Mouse (Mus musculus) gastrocnemius, postnatal 4 days (tissue): ENCODE measurements around the gene 2700081O15Rik. TPM values are rescaled to one million over a fixed set of nuclear protein-coding genes. Genes with fewer than 3 reads are reported as not detected.

ENCODE experiments used
- DNase-seq, 2 experiments: peaks; one replicate each; pipeline ENCODE4 v3.0.0; 2021 to 2022; ENCODE audit warnings: low spot score in 2 of 2, mixed read lengths in 2 of 2
- total RNA-seq, 2 experiments: library from RNA; stranded (reverse); gene quantifications; 2 replicates each; pipeline ENCODE4 v1.2.3; 2021

Gene 2700081O15Rik
- total RNA-seq, 2 experiments from 2014 or later: 34.4 to 34.7 TPM

DNA sequence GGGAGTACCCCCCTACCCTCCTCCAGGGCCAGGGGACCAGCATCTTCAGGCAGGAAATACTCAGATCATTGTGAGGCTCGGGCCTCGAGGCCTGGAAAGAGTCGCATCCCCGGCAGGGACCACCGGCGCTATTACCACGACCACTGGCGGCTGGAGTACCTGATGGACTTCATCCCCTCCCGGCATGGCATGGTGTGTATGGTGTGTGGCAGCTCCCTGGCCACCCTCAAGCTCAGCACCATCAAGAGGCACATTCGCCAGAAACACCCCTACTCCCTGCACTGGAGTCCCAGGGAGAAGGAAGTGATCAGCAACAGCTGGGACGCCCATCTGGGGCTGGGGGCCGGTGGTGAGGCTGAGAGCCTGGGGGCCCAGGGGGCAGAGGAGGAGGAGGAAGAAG, 2.7 kb downstream of the 2700081O15Rik start:
- DNase-seq: no peak

DNA sequence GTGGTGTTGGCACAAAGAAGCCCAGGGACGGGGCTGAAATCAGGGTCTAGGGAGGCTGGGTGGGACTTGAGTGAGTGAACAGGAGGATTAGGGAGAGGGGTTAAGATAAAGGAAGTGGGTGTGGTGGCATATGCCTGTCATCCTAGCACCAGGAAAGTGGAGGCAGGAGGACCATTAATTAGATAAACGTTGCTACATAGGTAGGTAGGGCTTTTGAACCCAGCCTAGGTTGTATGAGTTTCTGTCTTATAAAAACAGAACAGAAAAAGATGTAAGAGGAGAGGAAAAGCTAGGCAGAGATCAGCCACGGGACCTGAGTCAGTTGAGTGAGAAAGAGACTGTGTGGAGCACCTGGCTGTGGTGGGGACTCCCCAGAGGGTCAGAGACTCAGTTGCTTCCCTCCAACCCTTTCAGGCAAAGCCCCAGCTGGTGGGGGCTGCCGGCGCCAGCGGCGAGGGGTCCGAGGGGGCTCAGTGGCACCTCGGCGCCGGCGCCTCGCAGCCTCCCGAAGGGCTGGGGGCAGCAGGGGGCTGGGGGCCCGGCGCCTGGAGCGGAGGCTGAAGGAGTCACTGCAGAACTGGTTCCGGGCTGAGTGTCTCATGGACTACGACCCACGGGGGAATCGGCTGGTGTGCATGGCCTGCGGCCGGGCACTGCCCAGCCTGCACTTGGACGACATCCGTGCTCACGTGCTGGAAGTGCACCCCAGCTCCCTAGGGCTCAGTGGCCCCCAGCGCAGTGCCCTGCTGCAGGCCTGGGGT, 3.6 kb downstream of the 2700081O15Rik start:
- no peak for DNase-seq

DNA sequence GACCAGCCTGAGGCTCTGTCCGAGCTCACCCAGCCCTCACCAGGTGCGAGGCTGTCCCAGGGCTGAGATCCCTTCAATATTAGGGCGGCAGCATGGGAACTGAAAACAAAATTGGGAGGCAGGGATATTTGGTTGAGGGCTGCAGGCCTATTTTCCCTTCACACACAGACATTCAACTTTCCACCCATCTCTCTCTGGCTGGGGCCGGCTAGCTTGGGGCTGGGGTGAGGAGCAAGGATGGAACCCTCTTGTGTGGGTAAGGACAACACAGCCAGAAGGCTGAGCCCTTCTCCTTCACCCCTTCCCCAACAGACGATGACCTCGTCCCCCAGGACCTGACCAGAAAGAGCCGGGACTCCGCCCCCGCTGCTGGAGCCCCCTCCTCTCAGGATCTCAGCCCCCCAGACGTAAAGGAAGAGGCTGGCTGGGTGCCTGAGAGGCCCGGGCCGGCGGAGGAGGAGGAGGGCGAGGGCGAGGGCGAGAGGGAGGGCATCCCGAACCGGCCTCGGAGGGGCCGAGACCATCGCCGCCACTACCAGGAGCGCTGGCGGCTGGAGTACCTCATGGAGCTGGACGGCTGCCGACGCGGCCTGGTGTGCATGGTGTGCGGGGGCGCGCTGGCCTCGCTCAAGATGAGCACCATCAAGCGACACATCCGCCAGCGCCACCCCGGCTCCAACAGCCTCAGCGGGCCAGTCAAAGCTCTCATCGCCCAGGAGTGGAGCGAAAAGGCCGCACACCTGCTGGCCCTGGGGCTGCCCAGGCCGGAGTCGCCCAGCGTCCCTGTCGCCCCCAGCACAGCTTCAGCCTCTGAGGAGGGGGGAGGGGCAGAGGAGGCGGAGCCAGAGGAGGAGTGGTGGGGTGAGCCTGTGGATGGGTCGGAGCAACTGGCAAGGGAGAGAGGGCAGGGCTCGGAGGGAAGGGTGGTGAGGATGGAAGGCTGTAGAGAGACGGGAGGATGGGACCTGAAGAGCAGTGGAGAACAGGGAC, 4.5 kb downstream of the 2700081O15Rik start:
- DNase-seq: peak; percentile 31 to 62

DNA sequence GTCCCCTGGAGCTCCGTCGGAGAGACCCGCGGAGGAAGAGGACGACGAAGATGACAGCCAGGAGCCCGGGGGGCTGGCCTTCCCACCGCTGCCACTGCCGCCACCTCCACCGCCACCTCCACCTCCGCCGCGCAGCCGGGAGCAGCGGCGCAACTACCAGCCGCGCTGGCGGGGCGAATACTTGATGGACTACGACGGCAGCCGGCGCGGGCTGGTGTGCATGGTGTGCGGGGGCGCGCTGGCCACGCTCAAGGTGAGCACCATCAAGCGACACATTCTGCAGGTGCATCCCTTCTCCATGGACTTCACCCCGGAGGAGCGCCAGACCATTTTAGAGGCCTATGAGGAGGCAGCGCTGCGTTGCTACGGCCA, 5.2 kb downstream of the 2700081O15Rik start:
- no peak for DNase-seq

DNA sequence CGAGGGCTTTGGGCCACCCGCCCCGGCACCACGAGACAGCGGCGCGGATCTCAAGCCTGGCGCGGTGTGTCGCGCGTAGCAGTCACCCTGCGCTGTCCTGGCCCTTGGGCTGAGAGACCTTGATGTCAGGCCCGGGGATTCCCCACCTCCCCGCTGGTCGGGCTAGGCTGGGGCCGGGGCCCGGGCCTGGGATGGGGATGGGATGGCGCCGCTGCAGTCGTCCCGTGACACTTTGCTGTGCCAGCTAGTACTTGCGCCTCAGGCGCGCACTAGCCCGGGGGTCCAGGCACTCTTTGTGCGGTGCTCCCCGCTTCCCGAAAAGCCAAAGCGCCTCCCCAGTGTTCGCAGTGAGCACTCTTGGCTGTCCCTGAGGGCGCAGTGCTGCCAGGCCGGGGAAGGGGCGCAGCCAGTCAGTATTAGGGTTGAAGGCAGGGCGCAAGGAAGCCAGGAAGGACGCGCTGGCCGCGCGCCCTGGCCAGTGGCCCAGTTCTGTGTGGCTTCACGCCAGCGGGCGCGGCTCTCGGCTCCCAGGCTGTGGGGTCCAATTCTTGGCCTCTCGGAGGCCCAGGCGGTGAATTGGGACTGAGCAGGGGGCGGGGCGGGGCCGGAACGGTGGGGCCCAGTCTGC, 5.7 kb downstream of the 2700081O15Rik start:
- DNase-seq: peak; percentile 83 to 86

DNA sequence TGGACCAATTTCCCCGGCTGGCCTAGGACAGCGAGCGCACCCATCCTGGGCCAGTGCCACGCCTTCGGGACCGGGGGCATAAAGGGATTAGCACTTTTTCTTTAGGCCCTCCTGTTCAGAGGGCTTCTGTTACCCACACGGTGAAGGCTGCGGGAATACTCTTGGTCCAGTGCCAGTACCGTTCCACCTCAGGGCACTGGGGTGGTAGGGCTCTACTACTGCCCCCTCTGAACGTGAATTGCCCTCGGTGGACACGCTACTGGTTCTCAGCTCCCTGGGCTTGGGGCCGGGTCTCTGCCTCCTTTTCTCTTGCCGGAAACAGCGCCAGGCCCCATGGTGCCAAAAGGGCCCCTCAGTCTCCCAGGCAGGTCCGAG, 6.2 kb downstream of the 2700081O15Rik start:
- DNase-seq: no peak

DNA sequence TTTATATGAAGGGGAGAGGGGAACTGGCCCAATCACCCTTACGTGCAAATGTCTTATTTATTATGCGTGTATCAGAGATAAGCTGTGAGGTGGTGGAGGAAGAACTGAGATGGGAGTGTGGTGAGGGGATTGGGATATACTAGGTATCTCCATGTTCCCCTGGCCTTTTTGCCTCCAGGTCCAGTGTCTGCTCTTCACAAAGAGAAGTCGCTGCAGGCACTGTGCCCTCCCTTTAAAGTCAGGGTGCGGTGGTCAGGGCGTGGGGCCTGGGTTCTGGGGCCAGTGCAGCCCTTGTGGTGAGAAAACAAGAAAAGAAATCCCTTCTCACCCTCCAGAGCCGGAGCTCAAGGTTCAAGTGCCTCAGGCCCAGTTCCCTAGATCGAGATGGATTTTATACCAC, 6.7 kb downstream of the 2700081O15Rik start:
- no peak for DNase-seq

DNA sequence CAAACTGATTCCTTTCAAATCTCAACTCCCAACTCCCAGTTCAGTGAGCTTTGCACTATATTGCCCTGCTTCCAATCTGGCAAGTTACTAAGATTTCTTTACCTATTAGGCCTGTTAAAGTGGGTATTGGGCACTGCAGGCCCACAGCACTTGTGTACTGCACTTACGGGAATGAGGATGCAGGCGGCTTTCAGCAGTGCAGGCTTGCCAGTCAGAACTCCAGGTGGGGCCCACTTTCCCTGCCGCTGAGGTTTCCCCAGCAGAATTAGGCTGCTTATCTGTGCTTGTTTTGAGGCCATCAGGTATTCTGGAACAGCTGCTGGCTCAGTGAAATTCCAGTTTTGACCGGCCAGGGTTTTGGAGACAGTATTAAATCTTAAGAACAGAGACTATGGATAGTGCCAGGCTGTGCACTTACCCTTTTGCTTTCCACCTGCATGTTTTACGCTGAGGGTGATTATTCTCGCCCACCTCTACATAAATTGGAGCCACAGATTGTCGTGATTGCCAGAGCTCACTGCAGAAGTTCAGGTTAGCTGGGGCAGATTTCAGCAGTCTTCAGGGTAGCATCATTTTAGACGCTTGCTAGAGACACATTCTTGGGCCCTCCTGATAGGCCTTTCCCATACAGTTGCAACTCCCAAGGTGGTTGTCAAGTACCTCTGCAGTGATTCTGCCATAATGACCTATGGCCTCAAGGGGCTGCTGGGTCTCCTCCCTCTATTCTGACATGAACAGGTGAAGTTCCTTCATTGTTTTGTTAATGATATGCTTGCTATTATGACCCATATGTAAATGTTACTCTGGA, 7.4 kb downstream of the 2700081O15Rik start:
- no peak for DNase-seq

DNA sequence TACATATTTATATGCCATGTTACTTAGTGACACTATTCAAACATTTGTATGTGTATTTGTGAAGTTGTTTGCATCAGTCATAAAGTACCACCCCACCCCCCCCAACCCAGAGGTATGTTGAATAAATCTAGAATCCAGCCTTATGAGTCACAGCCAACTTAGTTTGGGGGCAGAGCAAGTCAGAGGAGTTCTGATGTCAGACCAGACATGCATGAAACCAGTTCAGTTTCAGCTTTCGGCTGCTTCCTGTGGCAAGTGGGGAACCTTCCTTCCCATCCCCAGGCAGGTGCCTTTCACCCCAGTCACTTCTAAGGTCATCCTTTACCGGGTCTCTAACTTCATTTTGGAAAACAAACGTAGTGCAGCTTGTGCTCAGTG, 8.0 kb downstream of the 2700081O15Rik start:
- DNase-seq: no peak

DNA sequence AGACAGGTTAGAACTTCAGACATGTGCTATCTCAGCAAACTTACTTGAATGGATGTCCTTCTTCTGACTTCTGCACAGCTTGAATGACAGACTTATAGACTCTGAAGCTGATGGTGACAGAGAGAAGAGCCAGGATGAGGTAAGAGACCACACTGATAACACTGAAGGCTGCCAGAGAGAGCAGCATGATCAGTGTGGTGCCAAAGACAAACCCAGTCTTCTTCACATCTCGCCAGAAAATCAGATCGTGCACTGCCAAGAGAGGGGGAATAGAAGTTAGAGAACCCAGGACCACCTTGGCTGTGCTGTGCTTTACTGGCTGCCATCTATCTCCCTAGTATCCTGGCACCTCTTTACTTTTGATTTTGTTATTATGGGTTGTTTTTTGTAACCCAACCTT, 17.5 kb downstream of the 2700081O15Rik start:
- DNase-seq: no peak

DNA sequence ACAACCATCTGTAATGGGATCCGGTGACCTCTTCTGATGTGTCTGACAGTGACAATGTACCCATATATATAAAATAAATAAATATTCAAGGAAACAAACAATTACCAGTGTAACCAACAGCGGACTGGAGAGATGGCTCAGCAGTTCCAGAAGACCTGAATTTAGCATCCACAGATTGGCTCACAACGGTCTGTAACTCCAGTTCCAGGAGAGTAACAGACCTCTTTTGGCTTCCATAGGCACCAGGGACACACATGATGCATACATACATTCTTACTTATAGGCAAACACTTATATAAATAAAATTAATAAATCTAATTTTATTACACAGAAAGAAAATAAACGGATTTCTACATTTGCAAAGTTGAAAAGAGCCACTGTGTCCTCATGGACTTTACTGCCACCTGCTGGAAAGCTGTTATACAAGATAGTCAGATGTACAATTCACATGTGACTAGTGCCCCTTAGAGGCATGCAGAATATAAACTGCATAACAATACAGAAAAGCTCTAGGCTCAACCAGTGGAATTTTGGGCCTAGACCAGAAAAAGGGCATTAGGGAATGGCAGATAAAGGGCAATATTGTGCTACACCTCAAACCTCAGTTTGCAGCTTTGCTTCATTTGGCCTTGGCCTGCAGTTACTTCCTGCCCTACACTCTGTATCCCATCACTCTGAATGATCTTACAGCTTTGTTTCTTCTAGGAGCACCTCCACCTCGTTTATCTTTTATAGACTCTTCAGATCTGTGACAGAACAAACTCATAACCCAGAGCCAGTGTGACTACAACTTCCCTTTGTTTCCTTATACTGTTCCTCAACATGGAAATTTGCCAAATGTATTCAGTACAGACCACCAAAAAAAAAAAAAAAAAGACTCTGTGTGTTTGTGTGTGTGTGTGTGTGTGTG, 18.9 kb downstream of the 2700081O15Rik start:
- peak in 1 of 2 experiments; percentile 43 for DNase-seq

DNA sequence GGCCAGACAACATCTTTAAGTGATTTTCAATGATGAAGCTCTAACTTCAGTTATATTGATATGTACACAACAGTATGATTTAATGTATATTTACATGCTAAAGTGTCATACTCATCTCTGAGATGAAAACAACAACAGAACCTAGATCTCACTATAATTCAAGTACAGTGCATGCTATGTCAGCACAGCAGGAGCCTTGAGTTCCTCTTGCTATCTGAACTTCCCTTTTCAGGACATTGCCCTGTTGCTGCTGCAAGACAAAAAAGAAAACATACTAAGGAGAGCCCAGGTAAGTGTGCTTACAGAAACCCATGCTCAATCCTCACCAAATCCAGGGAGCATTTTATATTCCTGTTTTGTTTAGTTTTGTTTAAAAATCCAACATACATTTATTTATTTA, 20.9 kb downstream of the 2700081O15Rik start:
- DNase-seq: no peak

DNA sequence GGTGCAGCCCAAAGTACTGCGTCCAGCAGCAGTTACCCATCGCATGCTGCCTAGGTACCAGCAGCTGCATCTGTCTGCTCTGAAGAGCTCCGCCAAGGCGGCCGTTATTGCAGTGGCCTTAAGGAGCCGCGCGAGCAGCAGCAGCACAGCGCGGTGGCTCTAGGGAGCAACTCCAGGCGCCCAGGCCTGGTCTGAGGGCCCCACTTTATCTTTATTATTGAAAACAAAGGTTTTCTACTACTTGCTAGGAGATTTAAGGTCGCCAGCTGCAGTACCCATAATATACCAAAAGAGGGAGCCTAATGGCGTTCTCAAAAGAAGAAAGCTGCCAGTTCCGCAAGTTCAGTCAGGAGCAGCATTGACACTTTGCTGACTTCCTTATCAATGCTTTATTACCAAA, 24.1 kb downstream of the 2700081O15Rik start:
- peak; percentile 20 to 64 for DNase-seq

DNA sequence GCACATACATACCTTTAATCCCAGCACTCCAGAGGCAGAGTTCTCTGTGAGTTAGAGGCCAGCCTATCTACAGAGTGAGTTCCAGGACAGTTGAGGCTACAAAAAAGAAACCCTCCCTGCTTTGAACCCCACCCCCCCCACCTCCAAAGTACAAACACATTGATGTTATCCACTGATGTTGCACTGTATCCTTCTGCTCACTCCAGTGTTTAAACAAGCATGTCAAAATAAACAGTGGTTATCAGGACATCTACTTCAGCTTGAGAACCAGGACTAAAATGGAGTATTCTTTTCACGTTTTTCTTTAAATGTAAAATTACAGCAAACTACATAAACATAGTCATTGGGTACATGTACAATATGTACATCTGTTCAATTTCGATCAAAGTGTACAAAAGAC, 27.7 kb downstream of the 2700081O15Rik start:
- DNase-seq: no peak

DNA sequence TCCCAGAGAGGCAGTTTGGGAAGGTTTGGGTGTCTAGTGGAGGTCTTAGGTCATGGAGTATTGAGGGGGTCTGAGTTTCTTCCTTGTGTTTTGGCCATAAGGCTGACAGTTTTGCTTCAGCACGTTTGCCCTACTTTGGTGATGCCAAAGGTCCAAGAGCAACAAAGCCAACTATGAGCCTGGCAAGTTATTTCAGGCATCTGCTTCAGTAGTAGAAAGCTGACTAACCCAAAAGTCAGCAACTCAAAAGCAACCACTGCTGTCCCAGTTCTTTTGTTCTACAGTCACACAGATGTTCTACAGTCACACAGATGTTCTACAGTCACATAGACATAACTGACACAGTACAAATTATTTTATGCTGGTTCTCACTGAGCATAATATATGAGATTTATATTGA, 28.2 kb downstream of the 2700081O15Rik start:
- DNase-seq: no peak

DNA sequence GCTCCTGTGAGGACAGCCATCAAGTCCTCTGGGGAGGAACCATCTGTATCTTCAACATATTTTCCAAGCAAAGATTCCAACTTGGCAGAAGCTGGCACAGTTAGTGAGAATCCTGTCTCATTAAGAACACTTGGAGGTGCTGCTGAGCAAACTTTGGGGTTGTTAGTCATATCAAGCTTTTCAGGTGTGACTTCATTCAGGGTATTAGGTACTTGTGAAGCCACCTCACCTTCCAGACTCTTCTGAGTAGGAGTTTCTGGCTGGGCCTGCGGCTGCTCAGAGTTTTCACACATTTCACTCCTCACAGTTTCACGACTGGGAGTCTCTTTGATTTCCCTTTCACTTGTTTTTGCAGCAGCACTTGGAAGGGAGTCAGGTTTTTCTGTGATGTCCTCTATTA, 39.4 kb downstream of the 2700081O15Rik start:
- DNase-seq: no peak

DNA sequence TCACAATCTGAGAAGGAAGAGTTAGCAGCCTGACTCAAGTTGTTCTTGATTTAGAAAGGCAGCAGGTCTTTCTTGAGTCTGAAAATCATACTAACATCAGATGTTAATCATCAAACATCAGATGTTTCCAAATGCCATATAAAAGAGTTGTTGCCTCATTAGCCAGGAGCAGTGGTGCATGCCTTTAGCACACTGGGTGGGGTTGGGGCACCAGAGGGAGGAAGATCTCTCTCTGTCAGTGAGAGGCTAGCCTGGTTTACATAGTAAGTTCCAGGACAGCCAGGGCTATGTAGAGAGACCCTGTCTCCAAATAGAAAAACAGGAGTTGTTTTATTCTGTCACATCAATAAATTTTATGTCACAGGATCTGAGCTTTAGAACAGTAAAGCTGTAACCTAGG, 41.5 kb downstream of the 2700081O15Rik start:
- no peak for DNase-seq

DNA sequence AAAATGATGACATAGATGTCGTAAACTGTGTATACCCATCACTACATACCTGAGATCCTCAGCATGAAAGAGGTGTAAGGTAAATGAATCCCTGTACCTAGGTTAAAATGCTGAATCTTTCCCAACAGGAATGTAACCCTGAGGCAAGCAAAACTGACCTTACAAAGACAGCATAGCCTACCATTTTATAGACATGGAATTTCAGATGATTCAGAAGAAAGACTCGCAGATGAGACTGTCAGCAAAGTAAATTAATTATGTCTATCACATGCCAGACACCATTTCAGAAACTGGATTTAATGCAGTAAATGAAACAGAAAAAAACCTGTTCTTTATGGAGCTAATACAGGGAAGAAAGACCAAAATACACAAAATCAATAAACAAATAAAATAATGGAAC, 41.9 kb downstream of the 2700081O15Rik start:
- DNase-seq: no peak

DNA sequence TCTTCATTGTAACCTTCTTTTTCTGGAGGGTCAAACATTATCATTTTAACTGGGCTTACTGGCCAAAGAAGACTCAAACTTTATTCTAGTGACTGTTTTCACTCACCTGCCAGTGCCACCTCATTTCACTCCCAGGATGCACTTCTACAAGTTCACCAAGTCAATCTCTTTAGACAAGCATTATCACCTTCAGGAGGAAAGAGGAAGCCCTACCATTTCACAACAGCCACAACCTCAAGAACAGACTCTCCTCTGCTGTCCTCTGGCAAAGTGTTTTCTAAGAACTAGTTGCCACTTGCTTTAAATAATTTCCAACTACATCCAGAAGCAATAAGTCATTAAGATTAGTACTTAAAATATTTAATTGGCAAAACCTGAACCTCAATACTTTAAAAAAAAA, 50.5 kb downstream of the 2700081O15Rik start:
- DNase-seq: no peak

DNA sequence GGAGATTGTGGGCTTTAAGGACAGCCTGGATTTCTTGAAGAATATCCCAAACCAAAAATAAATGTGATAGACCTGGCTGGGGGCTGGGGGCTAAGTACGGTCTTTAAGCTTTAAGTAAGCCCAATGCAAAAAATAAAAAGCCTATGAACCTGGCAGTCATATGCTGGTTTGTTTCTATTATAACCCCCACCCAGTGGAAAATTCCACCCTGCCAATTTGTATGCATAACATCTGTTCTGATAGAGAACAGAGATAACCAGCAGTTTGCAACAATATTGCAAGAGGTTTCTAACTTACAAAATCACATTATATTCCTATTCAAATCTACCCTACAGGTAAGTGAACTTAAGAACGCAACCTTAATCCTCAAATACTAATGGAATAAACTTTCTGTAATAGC, 53.2 kb downstream of the 2700081O15Rik start:
- DNase-seq: no peak
